Mouse (Mus musculus) CH12.LX (cell line): ENCODE results near the gene Nme1. TPM values are rescaled to one million over a fixed set of nuclear protein-coding genes. Genes with fewer than 3 reads are reported as not detected.

ENCODE experiments used
- DNase-seq: peaks from one replicate; pipeline ENCODE4 v3.0.0-alpha.2; 2013; ENCODE audit errors: extremely low read depth
- H3K27ac ChIP-seq: 2 replicates; pipeline ENCODE4 v1.5.1; 2012; ENCODE audit warnings: low read depth, mild to moderate bottlenecking, control low read depth, moderate library complexity; ENCODE audit not compliant: insufficient read depth
- H3K27me3 ChIP-seq: replicated peaks from 2 replicates; pipeline ENCODE3; 2012; ENCODE audit warnings: inconsistent platforms
- H3K36me3 ChIP-seq, 2 experiments: replicated peaks in 1 of 2; 2 replicates each; pipeline versions ENCODE3 to v1.6.1; 2012; ENCODE audit warnings: inconsistent platforms in 1 of 2, low read length in 1 of 2, mild to moderate bottlenecking in 1 of 2, mixed read lengths in 1 of 2, moderate library complexity in 1 of 2; ENCODE audit not compliant: control insufficient read depth in 1 of 2, insufficient read depth in 1 of 2
- H3K4me1 ChIP-seq, 2 experiments: 2 replicates each; pipeline ENCODE4 v1.6.1; 2012; ENCODE audit warnings: inconsistent platforms in 1 of 2, moderate library complexity in 1 of 2; ENCODE audit not compliant: insufficient read depth in 2 of 2, control insufficient read depth in 1 of 2
- H3K4me2 ChIP-seq: 2 replicates; pipeline ENCODE4 v1.6.1; 2012; ENCODE audit warnings: low read depth, mild to moderate bottlenecking, control low read depth; ENCODE audit not compliant: poor library complexity, insufficient read depth, severe bottlenecking
- H3K4me3 ChIP-seq, 3 experiments: fragments of 150-350 bp in 1 of 3; sonication (generic) in 1 of 3; replicated peaks in 1 of 3; 2 replicates each; pipeline versions ENCODE3 to v1.5.1; 2011 to 2012; ENCODE audit warnings: low read depth in 2 of 3, low read length in 2 of 3, mild to moderate bottlenecking in 2 of 3, moderate library complexity in 2 of 3, control low read depth in 1 of 3, improper control_type of control experiment in 1 of 3, inconsistent platforms in 1 of 3, mixed read lengths in 1 of 3; ENCODE audit not compliant: poor library complexity in 1 of 3
- H3K79me2 ChIP-seq: replicated peaks from 2 replicates; pipeline ENCODE4 v1.6.1; 2012; ENCODE audit warnings: mild to moderate bottlenecking, moderate library complexity; ENCODE audit not compliant: control insufficient read depth, poor library complexity, insufficient read depth, severe bottlenecking; ENCODE audit errors: extremely low read depth
- H3K9ac ChIP-seq: 2 replicates; pipeline ENCODE4 v1.6.1; 2012; ENCODE audit warnings: low read depth, mild to moderate bottlenecking, control low read depth, moderate library complexity; ENCODE audit not compliant: insufficient read depth
- H3K9me3 ChIP-seq: replicated peaks from 2 replicates; pipeline ENCODE3; 2012; ENCODE audit warnings: low read length, inconsistent platforms, mixed read lengths
- BHLHE40 ChIP-seq: IDR thresholded peaks from 2 replicates; pipeline ENCODE4 v1.6.1; 2011; ENCODE audit warnings: mild to moderate bottlenecking, low read depth, low read length, improper control_type of control experiment
- CHD2 ChIP-seq: IDR thresholded peaks from 2 replicates; pipeline ENCODE4 v1.6.1; 2011; ENCODE audit warnings: low read length, improper control_type of control experiment
- CTCF ChIP-seq, 2 experiments: IDR thresholded peaks in 1 of 2; conservative IDR thresholded peaks in 1 of 2; 2 replicates each; pipeline ENCODE4 v1.5.1; 2011 to 2012; ENCODE audit warnings: low read depth in 2 of 2, low read length in 2 of 2, improper control_type of control experiment in 1 of 2, inconsistent platforms in 1 of 2, mild to moderate bottlenecking in 1 of 2, moderate library complexity in 1 of 2
- E2F4 ChIP-seq: IDR thresholded peaks from 2 replicates; pipeline ENCODE4 v1.6.1; 2011; ENCODE audit warnings: low read depth, low read length, improper control_type of control experiment; ENCODE audit not compliant: insufficient replicate concordance
- ELF1 ChIP-seq: IDR thresholded peaks from 2 replicates; pipeline ENCODE4 v1.6.1; 2014; ENCODE audit warnings: low read depth, mild to moderate bottlenecking, inconsistent platforms, low read length, improper control_type of control experiment
- EP300 ChIP-seq: IDR thresholded peaks from 2 replicates; pipeline ENCODE4 v1.6.1; 2011; ENCODE audit warnings: low read length, improper control_type of control experiment
- ETS1 ChIP-seq: conservative IDR thresholded peaks from 2 replicates; pipeline ENCODE4 v1.6.1; 2012; ENCODE audit warnings: low read depth, mild to moderate bottlenecking, inconsistent platforms, low read length, improper control_type of control experiment, moderate library complexity
- GABPA ChIP-seq: IDR thresholded peaks from 2 replicates; pipeline ENCODE4 v1.6.1; 2012; ENCODE audit warnings: low read depth, low read length, improper control_type of control experiment, inconsistent platforms; ENCODE audit not compliant: insufficient replicate concordance
- HCFC1 ChIP-seq: IDR thresholded peaks from 2 replicates; pipeline ENCODE4 v1.6.1; 2012; ENCODE audit warnings: low read depth, mild to moderate bottlenecking, inconsistent platforms, low read length, improper control_type of control experiment
- IRF4 ChIP-seq: IDR thresholded peaks from 2 replicates; pipeline ENCODE4 v1.6.1; 2014; ENCODE audit warnings: low read depth, mild to moderate bottlenecking, inconsistent platforms, low read length, improper control_type of control experiment
- JUN ChIP-seq: IDR thresholded peaks from 2 replicates; pipeline ENCODE4 v1.6.1; 2011; ENCODE audit warnings: low read depth, mild to moderate bottlenecking, low read length, improper control_type of control experiment, moderate library complexity; ENCODE audit not compliant: insufficient read depth
- JUND ChIP-seq: conservative IDR thresholded peaks from 2 replicates; pipeline ENCODE4 v1.6.1; 2011; ENCODE audit warnings: low read depth, low read length, improper control_type of control experiment
- KAT2A ChIP-seq: IDR thresholded peaks from 2 replicates; pipeline ENCODE4 v1.6.1; 2012; ENCODE audit warnings: low read length, improper control_type of control experiment, inconsistent platforms; ENCODE audit not compliant: insufficient replicate concordance
- MAFK ChIP-seq: IDR thresholded peaks from 2 replicates; pipeline ENCODE4 v1.6.1; 2011; ENCODE audit warnings: low read length, improper control_type of control experiment; ENCODE audit not compliant: insufficient replicate concordance
- MAX ChIP-seq: IDR thresholded peaks from 2 replicates; pipeline ENCODE4 v1.6.1; 2011; ENCODE audit warnings: low read length, improper control_type of control experiment
- MAZ ChIP-seq: IDR thresholded peaks from 2 replicates; pipeline ENCODE4 v1.6.1; 2012; ENCODE audit warnings: low read depth, mild to moderate bottlenecking, inconsistent platforms, low read length, improper control_type of control experiment, moderate library complexity
- MEF2A ChIP-seq: IDR thresholded peaks from 2 replicates; pipeline ENCODE4 v1.6.1; 2014; ENCODE audit warnings: low read depth, mild to moderate bottlenecking, inconsistent platforms, low read length, improper control_type of control experiment, borderline replicate concordance
- MXI1 ChIP-seq: IDR thresholded peaks from 2 replicates; pipeline ENCODE4 v1.6.1; 2011; ENCODE audit warnings: mild to moderate bottlenecking, low read depth, low read length, improper control_type of control experiment
- MYC ChIP-seq: IDR thresholded peaks from 2 replicates; pipeline ENCODE4 v1.6.1; 2011; ENCODE audit warnings: low read depth, mild to moderate bottlenecking, improper control_type of control experiment, low read length
- NELFE ChIP-seq: IDR thresholded peaks from 2 replicates; pipeline ENCODE4 v1.6.1; 2011; ENCODE audit warnings: low read depth, low read length, improper control_type of control experiment
- NRF1 ChIP-seq: IDR thresholded peaks from 2 replicates; pipeline ENCODE4 v1.6.1; 2014; ENCODE audit warnings: low read depth, mild to moderate bottlenecking, inconsistent platforms, low read length, improper control_type of control experiment, moderate library complexity
- PAX5 ChIP-seq: IDR thresholded peaks from 2 replicates; pipeline ENCODE4 v1.6.1; 2012; ENCODE audit warnings: low read length, inconsistent platforms, mixed read lengths
- POLR2A ChIP-seq: IDR thresholded peaks from 2 replicates; pipeline ENCODE4 v1.6.1; 2011; ENCODE audit warnings: low read depth, mild to moderate bottlenecking, improper control_type of control experiment, low read length
- POLR2AphosphoS2 ChIP-seq: IDR thresholded peaks from 2 replicates; pipeline ENCODE4 v1.6.1; 2011; ENCODE audit warnings: low read depth, low read length, improper control_type of control experiment
- RAD21 ChIP-seq: IDR thresholded peaks from 2 replicates; pipeline ENCODE4 v1.6.1; 2011; ENCODE audit warnings: low read depth, mild to moderate bottlenecking, low read length, improper control_type of control experiment, moderate library complexity
- RCOR1 ChIP-seq: conservative IDR thresholded peaks from 2 replicates; pipeline ENCODE4 v1.6.1; 2012; ENCODE audit warnings: low read depth, mild to moderate bottlenecking, inconsistent platforms, low read length, improper control_type of control experiment
- SIN3A ChIP-seq: IDR thresholded peaks from 2 replicates; pipeline ENCODE4 v1.6.1; 2012; ENCODE audit warnings: low read length, improper control_type of control experiment, inconsistent platforms
- SMC3 ChIP-seq: IDR thresholded peaks from 2 replicates; pipeline ENCODE4 v1.6.1; 2011; ENCODE audit warnings: low read depth, low read length, improper control_type of control experiment
- TBP ChIP-seq: conservative IDR thresholded peaks from 2 replicates; pipeline ENCODE4 v1.6.1; 2011; ENCODE audit warnings: low read depth, low read length, improper control_type of control experiment
- TCF12 ChIP-seq: IDR thresholded peaks from 2 replicates; pipeline ENCODE4 v1.6.1; 2014; ENCODE audit warnings: low read depth, mild to moderate bottlenecking, inconsistent platforms, low read length, improper control_type of control experiment
- UBTF ChIP-seq: IDR thresholded peaks from 2 replicates; pipeline ENCODE4 v1.6.1; 2012; ENCODE audit warnings: low read depth, mild to moderate bottlenecking, inconsistent platforms, low read length, improper control_type of control experiment, moderate library complexity
- USF1 ChIP-seq: IDR thresholded peaks from 2 replicates; pipeline ENCODE4 v1.6.1; 2014; ENCODE audit warnings: low read depth, mild to moderate bottlenecking, inconsistent platforms, low read length, improper control_type of control experiment
- USF2 ChIP-seq: conservative IDR thresholded peaks from 2 replicates; pipeline ENCODE4 v1.6.1; 2011; ENCODE audit warnings: low read depth, low read length, improper control_type of control experiment
- ZC3H11A ChIP-seq: IDR thresholded peaks from 2 replicates; pipeline ENCODE4 v1.6.1; 2012; ENCODE audit warnings: low read depth, mild to moderate bottlenecking, inconsistent platforms, low read length, improper control_type of control experiment
- ZKSCAN1 ChIP-seq: IDR thresholded peaks from 2 replicates; pipeline ENCODE4 v1.6.1; 2012; ENCODE audit warnings: low read depth, inconsistent platforms, low read length, improper control_type of control experiment, borderline replicate concordance
- ZMIZ1 ChIP-seq: IDR thresholded peaks from 2 replicates; pipeline ENCODE4 v1.6.1; 2012; ENCODE audit warnings: low read depth, mild to moderate bottlenecking, inconsistent platforms, low read length, improper control_type of control experiment
- ZNF384 ChIP-seq: IDR thresholded peaks from 2 replicates; pipeline ENCODE4 v1.6.1; 2012; ENCODE audit warnings: low read depth, low read length, improper control_type of control experiment, inconsistent platforms
- dilution Hi-C: fragments of 300-500 bp; cut with MboI; formaldehyde crosslinking; loops from 2 replicates; pipeline ENCODE4 v1.14.3; 2020; ENCODE audit warnings: low sequenced_read_pairs; ENCODE audit not compliant: extremely low pct_unique_long_range_greater_than_20kb, extremely low pct_ligation_motif_present
- in situ Hi-C: fragments of 300-500 bp; cut with MboI; formaldehyde crosslinking; loops from 3 replicates; pipeline ENCODE4 v1.14.3; 2019; ENCODE audit warnings: low sequenced_read_pairs, low pct_ligation_motif_present, low pct_unique_long_range_greater_than_20kb, mixed read lengths
- polyA plus RNA-seq: library from polyadenylated mRNA; unstranded; fragments of >175 nt; gene quantifications from 2 replicates; pipeline ENCODE4 v1.2.1, GENCODE M21; 2012; ENCODE audit warnings: low read depth; ENCODE audit not compliant: insufficient read length
- total RNA-seq, 2 experiments: library from RNA; depleted of rRNA; stranded (reverse); fragments of 300-350 nt in 1 of 2; fragments of >200 nt in 1 of 2; gene quantifications; 2 replicates each; pipeline ENCODE4 v1.2.3; 2012 to 2014

Gene Nme1
- total RNA-seq (2012; rRNA removed), result 187 and 253 TPM in 2 replicates
- total RNA-seq (2014; rRNA removed), result 443 and 488 TPM in 2 replicates
- 129 and 170 TPM in 2 replicates for polyA plus RNA-seq

DNA sequence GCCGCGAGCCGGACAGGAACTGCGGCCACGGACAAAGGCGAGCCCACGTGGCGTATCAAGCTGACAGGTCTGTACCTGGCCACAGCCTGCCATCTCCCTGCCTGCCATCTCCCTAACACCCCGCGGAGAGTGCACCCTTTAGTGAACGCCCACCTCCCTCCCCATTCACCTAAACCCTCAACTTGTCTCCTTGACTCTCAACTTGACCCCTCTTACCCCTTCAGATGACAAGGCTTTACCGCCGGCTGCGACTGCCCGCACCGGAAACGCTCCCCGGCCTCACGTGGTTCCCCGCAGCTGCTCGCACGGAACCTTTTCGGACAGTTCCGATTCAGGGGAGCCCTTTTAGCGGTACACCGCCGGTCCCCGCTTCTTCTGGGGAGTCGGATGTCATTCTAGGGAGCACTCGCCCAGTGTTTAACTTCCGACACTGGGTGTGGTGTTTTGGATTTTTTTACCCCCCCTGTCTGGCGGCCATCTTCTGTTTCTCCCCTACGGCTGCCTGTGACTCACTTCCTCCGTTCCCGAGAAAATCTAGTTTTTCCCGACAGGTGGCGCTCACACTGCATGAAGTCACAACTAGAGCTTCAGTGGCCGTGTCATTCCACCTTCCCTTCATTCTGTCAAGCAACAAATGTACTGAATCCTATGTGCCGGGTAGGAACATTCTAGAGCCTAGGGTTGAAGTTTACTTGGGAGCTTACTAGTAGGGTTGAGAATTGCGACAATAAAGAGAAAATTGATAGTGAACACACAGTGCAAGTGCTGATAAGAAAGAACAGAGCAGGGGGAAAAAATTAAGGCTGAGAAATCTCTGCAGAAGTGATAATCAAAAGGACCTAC is at the start of gene Nme1, which contains the start of gene Gm20390:
Gene Nme1, minus strand, starts transcription at position 517 of the 843 bp plus-strand sequence.
Gene Gm20390, minus strand, starts transcription at position 289 of the 843 bp plus-strand sequence.
- no peaks in the 10 kb centered on the region for H3K27me3 ChIP-seq
- in situ Hi-C loops, result loop anchor here (10.0 to 25.0 kb wide), 2 partner anchors 107 to 294 kb away; no protein-coding TSS in a partner anchor
- H3K36me3 ChIP-seq, result peaks cover 22 to 29% of the 10 kb centered on the region in 2 experiments
- peaks cover 5 to 37% of the 10 kb centered on the region in 2 experiments for H3K4me1 ChIP-seq
- dilution Hi-C loops, result no loop called here
- peak within 1 kb of the TSS; percentile 75 to 96 (median 83) for H3K4me3 ChIP-seq
- H3K9me3 ChIP-seq, result no peaks in the 10 kb centered on the region
- peaks cover 46% of the 10 kb centered on the region for H3K79me2 ChIP-seq
- H3K4me2 ChIP-seq, result peak within 1 kb of the TSS; percentile 90
- peak; percentile 100 for DNase-seq
- H3K27ac ChIP-seq, result peak within 1 kb of the TSS; percentile 79
- peak within 1 kb of the TSS; percentile 76 for H3K9ac ChIP-seq
- TF ChIP-seq USF1, result peak; percentile 95
- no peak for TF ChIP-seq ZKSCAN1
- peak; percentile 90 for TF ChIP-seq POLR2A
- peak; percentile 92 for TF ChIP-seq ELF1
- TF ChIP-seq EP300, result peak; percentile 9; the same call in 1 of the 2 replicates
- TF ChIP-seq BHLHE40, result peak; percentile 97
- peak; percentile 99 for TF ChIP-seq MAX
- TF ChIP-seq NRF1, result peak; percentile 71
- TF ChIP-seq RAD21, result peak; percentile 99
- peak; percentile 98 for TF ChIP-seq TCF12
- TF ChIP-seq CHD2, result peak; percentile 83
- peak; percentile 89 for TF ChIP-seq USF2
- peak; percentile 99 for TF ChIP-seq MAZ
- TF ChIP-seq JUND, result peak; percentile 96
- TF ChIP-seq MAFK, result 0 out of 2 replicates have a peak, but pooled peaks have one; percentile 33
- peak; percentile 17; the same call in 1 of the 2 replicates for TF ChIP-seq UBTF
- peak; percentile 87 for TF ChIP-seq ETS1
- TF ChIP-seq PAX5, result no peak
- peak; percentile 91 for TF ChIP-seq JUN
- TF ChIP-seq POLR2AphosphoS2, result peak; percentile 75; the same call in 1 of the 2 replicates
- peak; percentile 90 for TF ChIP-seq TBP
- peak; percentile 94 for TF ChIP-seq ZNF384
- TF ChIP-seq MEF2A, result peak; percentile 94
- peak; percentile 42; the same call in 1 of the 2 replicates for TF ChIP-seq GABPA
- TF ChIP-seq SMC3, result peak; percentile 91
- TF ChIP-seq NELFE, result peak; percentile 93
- TF ChIP-seq ZMIZ1, result no peak
- peak; percentile 66 for TF ChIP-seq ZC3H11A
- TF ChIP-seq SIN3A, result peak; percentile 100
- TF ChIP-seq IRF4, result peak; percentile 94
- TF ChIP-seq CTCF (conservative IDR thresholded peaks at IDR 0.05 in 1 of 2, IDR thresholded peaks at IDR 0.05 in 1 of 2; ENCODE audit: low read depth in 2 of 2, low read length in 2 of 2), result peak; percentile 59 to 99
- TF ChIP-seq E2F4, result peak; percentile 86; the same call in 1 of the 2 replicates
- TF ChIP-seq RCOR1, result peak; percentile 92
- peak; percentile 95 for TF ChIP-seq KAT2A
- TF ChIP-seq MXI1, result peak; percentile 100
- peak; percentile 98 for TF ChIP-seq HCFC1
- peak; percentile 100 for TF ChIP-seq MYC
